Mouse (Mus musculus): ENCODE measurements around the gene Prss36.
A peak's percentile ranks its signal among the peaks of the same experiment; 100 is the strongest.
"Not testable (repeated sequence)": the region's sequence is repeated elsewhere in the genome, so short reads cannot be mapped to it uniquely, and the experiment has no call there.

Prss36 gene

DNA sequence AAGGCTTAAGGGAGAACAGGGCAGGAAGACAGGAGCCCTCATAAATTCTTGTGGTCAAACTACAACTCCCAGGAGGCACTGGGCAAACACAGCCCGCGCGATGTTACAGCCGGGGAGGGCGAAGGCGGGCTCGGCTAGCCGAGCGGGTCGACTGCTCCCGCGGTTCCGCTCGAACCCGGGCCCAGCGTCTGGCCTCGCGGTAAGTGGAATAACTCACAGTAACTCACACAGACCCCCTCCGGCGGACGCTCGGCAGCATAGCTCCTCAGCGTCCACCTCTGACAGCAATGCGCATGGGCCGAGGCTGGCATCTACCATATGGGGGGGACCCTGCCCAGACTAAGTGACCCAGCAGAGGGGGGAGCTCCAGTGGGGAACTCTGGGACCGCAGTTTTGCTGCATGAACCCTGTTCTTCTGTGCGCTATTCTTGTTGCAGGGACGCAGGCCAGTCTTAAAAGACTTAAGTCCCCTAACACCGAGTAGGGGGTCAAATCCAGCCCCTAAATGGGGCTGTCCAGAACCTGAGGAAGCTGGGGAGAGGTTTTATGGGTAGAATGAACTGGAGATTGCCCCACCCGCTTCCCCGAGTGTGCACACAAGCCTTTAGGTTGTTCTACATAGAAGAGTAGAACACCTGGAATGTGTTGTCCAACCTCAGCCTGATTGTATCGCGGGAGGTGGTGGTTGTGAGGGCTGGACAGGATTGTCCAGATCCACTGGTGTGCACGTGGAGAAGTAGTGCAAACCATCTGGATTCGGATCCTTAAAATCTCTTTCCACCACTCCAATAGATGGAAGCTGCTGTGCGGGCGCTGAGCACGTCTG is 42.3 kb downstream of the Prss36 start, which contains the start of gene Bckdk:
Gene Bckdk, plus strand, starts transcription at position 112 of the 826 bp plus-strand sequence.
- peak; percentile 57 to 72 for DNase-seq (ENCODE audit: low spot score in 2 of 2)

DNA sequence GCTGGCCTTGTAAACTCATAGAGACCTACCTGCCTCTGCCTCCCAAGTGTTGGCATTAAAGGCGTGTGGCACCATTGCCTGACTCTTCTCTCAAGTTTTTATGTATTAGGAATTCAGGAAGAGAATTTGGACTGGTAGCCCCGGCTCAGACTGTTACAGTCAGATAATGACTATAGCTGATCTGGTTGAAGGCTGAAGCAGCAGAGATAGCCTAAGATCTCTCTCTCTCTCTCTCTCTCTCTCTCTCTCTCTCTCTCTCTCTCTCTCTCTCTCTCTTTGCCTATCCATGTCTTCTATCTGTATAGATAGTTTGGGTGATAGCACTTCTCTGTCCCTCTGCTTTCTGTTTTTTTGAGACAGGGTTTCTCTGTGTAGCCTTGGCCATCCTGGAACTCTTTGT is 44.8 kb downstream of the Prss36 start:
- no peak for DNase-seq (ENCODE audit: low spot score in 2 of 2)

DNA sequence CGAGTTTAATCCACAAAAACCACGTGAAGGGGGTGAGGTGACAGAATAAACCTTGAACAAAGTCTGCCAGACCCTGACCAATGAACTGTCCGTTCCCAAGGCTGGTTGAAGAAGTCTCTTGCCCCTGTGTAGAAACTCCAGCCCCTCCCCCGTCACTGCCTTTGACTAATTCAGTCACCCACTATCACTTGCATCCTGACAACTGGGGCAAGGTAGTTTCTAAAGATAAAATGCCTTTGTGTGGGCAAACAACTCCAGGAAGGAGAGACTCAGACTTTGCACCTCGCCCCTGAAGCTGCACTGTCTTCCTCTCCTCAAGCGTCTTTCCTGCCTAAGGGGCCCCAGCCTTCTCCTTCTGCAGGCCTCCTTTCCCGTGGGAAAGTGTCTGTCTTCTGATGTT is 46.5 kb downstream of the Prss36 start:
- DNase-seq (ENCODE audit: low spot score in 2 of 2), result no peak

DNA sequence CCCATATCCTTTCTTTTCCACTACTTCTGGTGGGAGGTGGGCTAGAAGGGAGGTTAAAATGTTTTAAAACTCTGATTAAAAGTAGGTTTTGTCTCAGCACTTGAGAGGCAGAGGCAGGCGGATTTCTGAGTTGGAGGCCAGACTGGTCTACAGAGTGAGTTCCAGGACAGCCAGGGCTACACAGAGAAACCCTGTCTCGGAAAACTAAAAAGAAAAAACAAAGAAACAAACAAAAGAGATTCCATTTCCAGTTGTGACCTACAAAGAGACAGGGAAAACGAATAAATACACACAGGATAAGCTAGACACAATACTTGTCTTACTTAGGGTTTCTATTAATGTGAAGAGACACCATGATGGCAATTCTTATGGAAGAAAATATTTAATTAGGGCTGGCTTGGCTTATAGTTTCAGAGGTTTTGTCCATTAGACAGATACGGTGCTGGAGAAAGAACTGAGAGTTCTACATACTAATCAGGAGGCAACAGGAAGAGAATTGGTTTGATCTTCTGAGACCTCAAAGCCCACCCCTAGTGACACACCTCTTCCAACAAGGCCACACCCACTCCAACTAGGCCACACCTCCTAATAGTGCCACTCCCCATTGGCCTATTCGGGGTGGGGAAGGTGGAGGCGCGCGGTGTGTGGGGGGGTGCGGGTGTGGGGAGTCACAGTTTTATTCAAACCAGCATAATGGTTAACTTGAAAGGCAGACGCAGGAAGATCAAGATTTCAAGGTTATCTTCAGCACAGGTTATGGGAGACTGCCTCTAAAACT is 48.2 kb downstream of the Prss36 start:
- DNase-seq (ENCODE audit: low spot score in 2 of 2), result no peak

- no peak for DNase-seq (ENCODE audit: low spot score in 2 of 2)
Measured at GRCm38 (mm10) chr7:127897542-127897941, 49.0 kb downstream of the Prss36 start.

DNA sequence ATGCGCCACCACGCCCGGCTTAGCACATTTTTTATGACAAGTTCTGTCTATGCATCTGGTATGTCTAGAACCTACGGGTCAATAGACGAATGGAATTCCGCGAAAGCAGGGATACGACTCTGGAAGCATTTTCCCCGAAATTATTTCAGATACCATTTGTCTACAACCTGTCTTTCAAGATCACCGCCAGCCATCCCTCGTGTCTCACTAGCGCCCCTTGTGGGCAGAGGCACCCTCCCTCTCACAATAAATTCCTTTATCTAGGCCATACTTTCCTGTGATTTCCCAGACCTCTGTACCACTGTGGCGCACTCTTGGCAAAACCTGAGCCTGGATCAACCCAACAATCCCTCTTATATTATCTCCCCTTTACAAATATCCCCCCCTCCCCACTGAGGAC is 50.1 kb downstream of the Prss36 start:
- DNase-seq (ENCODE audit: low spot score in 2 of 2), result peak in 1 of 2 experiments; percentile 33

DNA sequence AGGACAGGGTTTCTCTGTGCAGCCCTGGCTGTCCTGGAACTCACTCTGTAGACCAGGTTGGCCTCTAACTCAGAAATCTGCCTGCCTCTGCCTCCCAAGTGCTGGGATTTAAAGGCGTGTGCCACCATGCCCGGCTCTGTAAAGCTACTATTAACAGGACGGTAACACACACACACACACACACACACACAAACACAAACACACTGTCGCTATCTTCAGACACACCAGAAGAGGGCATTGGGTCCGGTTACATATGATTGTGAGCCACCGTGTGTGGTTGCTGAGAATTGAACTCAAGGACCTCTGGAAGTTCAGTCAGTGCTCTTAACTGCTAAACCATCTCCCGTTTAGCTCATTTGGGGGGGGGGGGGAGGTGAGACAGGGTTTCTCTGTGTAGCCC is 50.6 kb downstream of the Prss36 start:
- not testable (repeated sequence) for DNase-seq (ENCODE audit: low spot score in 2 of 2)

GRCm38 (mm10) chr7:127895442-127895841 is 51.1 kb downstream of the Prss36 start, which contains the start of the genes Gm21974 and Vkorc1:
Gene Gm21974 (minus strand): TSS chr7:127895454.
Gene Vkorc1 (minus strand): TSS chr7:127895617.
- DNase-seq (ENCODE audit: low spot score in 2 of 2), result peak; percentile 91 to 95

- DNase-seq (ENCODE audit: low spot score in 2 of 2), result no peak
Measured at GRCm38 (mm10) chr7:127894480-127894879, 52.0 kb downstream of the Prss36 start.

GRCm38 (mm10) chr7:127890798-127891197 is 55.7 kb downstream of the Prss36 start, which contains the start of gene Prss53:
Gene Prss53 (minus strand): TSS chr7:127890970.
- DNase-seq (ENCODE audit: low spot score in 2 of 2), result no peak

- no peak for DNase-seq (ENCODE audit: low spot score in 2 of 2)
Measured at GRCm38 (mm10) chr7:127888821-127889220, 57.7 kb downstream of the Prss36 start.

DNA sequence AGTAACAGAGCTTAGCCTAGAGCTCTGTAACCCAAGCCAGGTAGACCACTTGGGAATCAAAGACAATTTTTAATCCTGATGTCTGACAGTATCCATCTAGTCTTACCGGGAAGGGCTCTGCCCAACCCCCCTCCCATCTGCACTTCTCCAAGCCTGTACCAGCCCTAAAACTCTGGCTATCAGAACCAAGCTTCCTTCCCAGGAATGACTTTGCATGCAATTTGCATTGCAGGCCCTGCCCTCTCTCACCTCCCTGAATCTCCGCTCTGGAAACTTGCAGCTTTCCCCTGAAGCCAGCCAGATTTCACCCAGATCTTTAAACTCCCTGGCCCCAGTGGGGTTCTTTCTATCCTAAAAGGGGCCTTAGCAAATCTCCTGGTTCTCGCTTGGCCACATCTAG is 58.7 kb downstream of the Prss36 start:
- DNase-seq (ENCODE audit: low spot score in 2 of 2), result no peak

GRCm38 (mm10) chr7:127887191-127887590 is 59.3 kb downstream of the Prss36 start:
- DNase-seq (ENCODE audit: low spot score in 2 of 2), result no peak

DNA sequence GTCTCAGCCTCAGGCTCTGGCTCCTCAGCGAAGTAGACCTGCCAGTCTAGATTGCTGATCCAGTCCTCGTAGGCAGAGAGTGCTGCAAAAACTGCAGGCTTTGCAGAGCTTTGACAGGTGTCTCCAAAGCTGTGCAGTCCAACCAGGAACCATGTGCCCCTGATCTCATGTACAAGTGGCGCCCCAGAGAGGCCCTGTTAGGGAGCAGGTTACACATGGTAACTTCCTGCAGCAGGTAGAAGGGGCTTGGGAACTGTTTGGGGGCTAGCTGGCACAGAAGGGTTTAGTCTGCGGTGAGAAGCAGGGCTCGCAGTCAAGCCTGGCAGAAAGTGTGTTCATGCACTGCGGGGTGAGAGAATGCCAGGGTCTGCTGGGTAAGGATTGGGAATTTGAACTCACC is 60.0 kb downstream of the Prss36 start:
- DNase-seq (ENCODE audit: low spot score in 2 of 2), result no peak

- DNase-seq (ENCODE audit: low spot score in 2 of 2), result peak in 1 of 2 experiments; percentile 62
Measured at GRCm38 (mm10) chr7:127885951-127886350, 60.6 kb downstream of the Prss36 start.

Measured in urinary bladder, adult 18-20 months (tissue).